Comparison of ENCODE assay signal across 15 mouse cellular contexts in genomic region chr12:112643126-112643525, GRCm38 (mm10).
"Had no signal": no experiment of that assay in that cellular context is flagged by ENCODE, and none has a peak within 500 bp of the region (broad histone marks: within the 10 kb centered on the region; RNA-seq: fewer than 3 reads in every experiment).

No protein-coding gene starts in this region.

- DNase-seq: liver, postnatal 0 days; lung, adult 2 months; lung, postnatal 14 days; lung, postnatal 36 days; retina, postnatal 1 day; right cerebral cortex, adult 18-20 months; right cerebral cortex, postnatal 25 days; right cerebral cortex, postnatal 4 days; spleen, adult 18-20 months; thymus, adult 18-20 months; thymus, postnatal 14 days; thymus, postnatal 4 days had no signal

- H3K27ac ChIP-seq: lung, embryonic 15.5 days; midbrain, embryonic 13.5 days; neural tube, embryonic 12.5 days had no signal

- H3K4me3 ChIP-seq: lung, embryonic 15.5 days; neural tube, embryonic 12.5 days had no signal
